ENCODE assay signal across 24 mouse cellular contexts in genomic region chr12:55563742-55564141, GRCm38 (mm10). TPM values are rescaled to one million over a fixed set of nuclear protein-coding genes. Genes with fewer than 3 reads are reported as not detected.
"Had no signal": no experiment of that assay in that cellular context is flagged by ENCODE, and none has a peak within 500 bp of the region (broad histone marks: within the 10 kb centered on the region; RNA-seq: fewer than 3 reads in every experiment).

No protein-coding gene starts in this region.

- H3K4me1 ChIP-seq: lung, embryonic 15.5 days; stomach, embryonic 15.5 days had no signal

- H3K4me3 ChIP-seq: liver, embryonic 15.5 days; lung, embryonic 15.5 days; midbrain, embryonic 13.5 days; midbrain, embryonic 15.5 days; neural tube, embryonic 12.5 days; stomach, embryonic 15.5 days had no signal

- H3K36me3 ChIP-seq: liver, embryonic 15.5 days; lung, embryonic 15.5 days; midbrain, embryonic 13.5 days; midbrain, embryonic 15.5 days; neural tube, embryonic 12.5 days; stomach, embryonic 15.5 days had no signal

- ATAC-seq: liver, postnatal 0 days; lung, postnatal 0 days; midbrain, embryonic 13.5 days; midbrain, embryonic 15.5 days had no signal

- H3K9me3 ChIP-seq: liver, embryonic 15.5 days; lung, embryonic 15.5 days; midbrain, embryonic 13.5 days; midbrain, embryonic 15.5 days; neural tube, embryonic 12.5 days; stomach, embryonic 15.5 days had no signal

- DNase-seq: liver, postnatal 0 days; lung, adult 2 months; lung, postnatal 14 days; lung, postnatal 36 days; right cerebral cortex, postnatal 14 days; thymus, adult 18-20 months; thymus, postnatal 14 days; thymus, postnatal 36 days had no signal

- H3K27ac ChIP-seq: liver, embryonic 15.5 days; lung, embryonic 15.5 days; macrophage; midbrain, embryonic 13.5 days; midbrain, embryonic 15.5 days; neural tube, embryonic 12.5 days; stomach, embryonic 15.5 days; stomach, postnatal 0 days had no signal

- H3K27me3 ChIP-seq: liver, embryonic 15.5 days; lung, embryonic 15.5 days; midbrain, embryonic 13.5 days; midbrain, embryonic 15.5 days; neural tube, embryonic 12.5 days; stomach, embryonic 15.5 days had no signal

RNA-seq across cellular contexts. Expression of gene Aldoart2, which starts 1.3 kb away (rescaled TPM):
- total RNA-seq: megakaryocyte progenitor cell, adult 5-6 weeks; midbrain, postnatal 0 days; monocyte, adult 5-6 weeks; neutrophil, adult 5-6 weeks had no signal
- polyA plus RNA-seq: liver, embryonic 15.5 days; liver, postnatal 0 days; lung, adult 2 months; lung, embryonic 15.5 days; lung, postnatal 0 days; macrophage; midbrain, embryonic 11.5 days; midbrain, embryonic 13.5 days; midbrain, embryonic 15.5 days; midbrain, postnatal 0 days; neural tube, embryonic 12.5 days; spleen, adult 2 months; stomach, postnatal 0 days; thymus, postnatal 0 days had no signal

RNA-seq across cellular contexts. Expression of gene Insm2, which starts 35.5 kb away (rescaled TPM):
- total RNA-seq: megakaryocyte progenitor cell, adult 5-6 weeks; monocyte, adult 5-6 weeks had no signal
- polyA plus RNA-seq: liver, embryonic 15.5 days; lung, adult 2 months; macrophage; spleen, adult 2 months had no signal
